Mouse (Mus musculus): Measurements from ENCODE around the gene Hmg20b. TPM values are rescaled to one million over a fixed set of nuclear protein-coding genes. Genes with fewer than 3 reads are reported as not detected.

Gene Hmg20b
- polyA plus RNA-seq, 1 experiment = 49.5 TPM

GRCm38 (mm10) chr10:81300352-81300907, 49.9 kb downstream of the Hmg20b start:
- no peak for TF ChIP-seq POLR2A (IDR thresholded peaks at IDR 0.05; ENCODE audit: borderline replicate concordance, extremely low read depth, insufficient read depth, insufficient read length, poor library complexity, severe bottlenecking)
- no peak for TF ChIP-seq CTCF (IDR thresholded peaks at IDR 0.05; ENCODE audit: borderline replicate concordance, extremely low read depth, insufficient read depth, insufficient read length)
- DNase-seq (ENCODE audit: low read depth) = no peak

GRCm38 (mm10) chr10:81299585-81300351, 50.5 kb downstream of the Hmg20b start:
- no peak for DNase-seq (ENCODE audit: low read depth)
- no peak for TF ChIP-seq POLR2A (IDR thresholded peaks at IDR 0.05; ENCODE audit: borderline replicate concordance, extremely low read depth, insufficient read depth, insufficient read length, poor library complexity, severe bottlenecking)
- TF ChIP-seq CTCF (IDR thresholded peaks at IDR 0.05; ENCODE audit: borderline replicate concordance, extremely low read depth, insufficient read depth, insufficient read length) = no peak

DNA sequence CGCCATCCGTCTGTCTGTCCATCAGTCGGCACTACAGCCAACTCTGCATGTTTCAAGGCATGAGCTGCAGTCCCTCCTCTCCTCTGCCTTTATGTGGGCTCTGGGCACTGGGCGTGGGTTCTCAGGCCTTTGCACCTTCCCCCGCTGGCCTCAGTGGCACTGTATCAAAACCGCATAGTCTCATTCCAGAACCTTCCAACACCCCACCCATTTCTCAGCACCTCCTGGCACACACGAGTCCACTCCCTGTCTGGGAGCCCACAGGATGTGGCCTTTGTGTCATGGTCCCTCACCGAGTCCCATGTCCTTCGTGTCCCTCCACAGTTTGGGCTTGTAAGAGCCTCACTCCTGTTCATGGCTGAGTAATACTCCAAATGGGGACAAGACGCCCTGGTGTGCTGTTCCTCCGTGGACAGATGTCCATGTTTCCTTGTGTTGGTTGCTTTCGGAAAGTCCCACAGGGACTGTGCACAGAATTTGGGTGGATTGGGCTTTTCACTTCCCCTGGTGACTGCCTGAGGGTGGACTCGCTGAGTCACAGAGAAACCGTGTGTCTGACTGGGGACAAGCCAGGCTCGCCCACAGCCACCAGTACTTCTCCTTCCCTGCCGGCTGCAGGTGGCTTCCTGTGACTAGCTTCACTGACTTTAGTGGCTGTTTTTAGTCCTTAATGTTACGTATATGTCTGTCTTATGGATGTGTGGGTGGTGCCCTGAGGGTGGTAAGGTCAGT, 51.7 kb downstream of the Hmg20b start:
- TF ChIP-seq CTCF (IDR thresholded peaks at IDR 0.05; ENCODE audit: borderline replicate concordance, extremely low read depth, insufficient read depth, insufficient read length) = no peak
- no peak for TF ChIP-seq POLR2A (IDR thresholded peaks at IDR 0.05; ENCODE audit: borderline replicate concordance, extremely low read depth, insufficient read depth, insufficient read length, poor library complexity, severe bottlenecking)
- DNase-seq (ENCODE audit: low read depth) = no peak

DNA sequence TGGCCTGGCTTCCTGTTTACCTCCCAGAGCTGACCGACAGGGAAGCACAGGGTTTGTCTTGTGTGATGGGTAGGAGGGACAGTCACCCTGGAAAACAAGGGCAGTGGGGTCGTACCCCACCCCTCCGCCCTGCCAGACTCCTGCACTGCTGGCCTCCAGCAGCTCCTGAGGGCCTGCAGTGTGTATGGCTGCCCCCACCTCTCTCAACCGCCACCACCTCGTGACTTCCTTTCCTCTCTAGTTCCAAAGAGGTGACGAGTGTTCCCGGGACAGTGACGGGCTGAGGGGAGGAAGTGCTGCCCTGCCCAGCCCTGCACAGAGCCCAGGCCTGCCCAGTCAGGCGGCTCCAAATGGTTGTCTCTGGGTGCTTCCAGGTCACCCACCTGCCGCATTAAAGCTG, 52.4 kb downstream of the Hmg20b start:
- TF ChIP-seq POLR2A (IDR thresholded peaks at IDR 0.05; ENCODE audit: borderline replicate concordance, extremely low read depth, insufficient read depth, insufficient read length, poor library complexity, severe bottlenecking) (no peak), CTCF (IDR thresholded peaks at IDR 0.05; ENCODE audit: borderline replicate concordance, extremely low read depth, insufficient read depth, insufficient read length) (no peak)
- no peak for DNase-seq (ENCODE audit: low read depth)

DNA sequence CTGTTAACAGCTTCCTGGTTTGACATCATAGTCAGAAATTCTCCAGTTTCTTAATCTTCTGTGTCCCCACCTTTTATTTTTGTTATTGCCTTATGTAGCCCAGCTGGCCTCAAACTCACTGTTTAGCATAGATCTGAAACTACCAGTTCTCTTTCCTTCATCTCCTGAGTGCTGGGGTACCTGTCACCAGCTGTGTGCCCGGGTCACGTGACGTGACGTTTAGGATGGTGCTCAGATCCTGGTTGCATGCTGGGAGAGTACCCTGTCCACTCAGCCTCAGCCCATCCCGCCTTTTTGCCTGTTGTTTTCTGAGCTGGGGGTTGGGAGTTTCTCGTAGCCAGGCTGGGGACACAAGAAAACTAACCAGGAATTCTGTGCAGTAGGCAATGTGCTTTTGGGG, 53.0 kb downstream of the Hmg20b start:
- no peak for DNase-seq (ENCODE audit: low read depth)
- no peak for TF ChIP-seq POLR2A (IDR thresholded peaks at IDR 0.05; ENCODE audit: borderline replicate concordance, extremely low read depth, insufficient read depth, insufficient read length, poor library complexity, severe bottlenecking)
- no peak for TF ChIP-seq CTCF (IDR thresholded peaks at IDR 0.05; ENCODE audit: borderline replicate concordance, extremely low read depth, insufficient read depth, insufficient read length)

Other genes starting within 250 kb of the Hmg20b start
- 203 and 214 TPM in 2 replicates for gene Map2k2, start 244.6 kb downstream of the Hmg20b start, polyA plus RNA-seq (2012; rRNA removed)
- 9.2 and 12.7 TPM in 2 replicates for gene Zbtb7a, start 215.3 kb downstream of the Hmg20b start, polyA plus RNA-seq (2012; rRNA removed)
- gene Pias4, start 182.6 kb downstream of the Hmg20b start, polyA plus RNA-seq (2012; rRNA removed) = 38.4 and 47.8 TPM in 2 replicates
- 1,504 and 1,952 TPM in 2 replicates for gene Eef2, start 173.8 kb downstream of the Hmg20b start, polyA plus RNA-seq (2012; rRNA removed)
- 82.3 and 88.4 TPM in 2 replicates for gene Dapk3, start 167.5 kb downstream of the Hmg20b start, polyA plus RNA-seq (2012; rRNA removed)
- not detected in 2 replicates for gene 4930442H23Rik, start 166.6 kb downstream of the Hmg20b start, polyA plus RNA-seq (2012; rRNA removed)
- 0.18 and 0.21 TPM in 2 replicates for gene Nmrk2, start 148.4 kb downstream of the Hmg20b start, polyA plus RNA-seq (2012; rRNA removed)
- 134 and 169 TPM in 2 replicates for gene Atcay, start 119.6 kb downstream of the Hmg20b start, polyA plus RNA-seq (2012; rRNA removed)
- gene Zfr2, start 117.3 kb downstream of the Hmg20b start, polyA plus RNA-seq (2012; rRNA removed) = 59.8 and 63.6 TPM in 2 replicates
- gene Matk, start 97.5 kb downstream of the Hmg20b start, polyA plus RNA-seq (2012; rRNA removed) = 30.6 and 31.9 TPM in 2 replicates
- 67.0 and 72.1 TPM in 2 replicates for gene Mrpl54, start 83.5 kb downstream of the Hmg20b start, polyA plus RNA-seq (2012; rRNA removed)
- gene Apba3, start 83.5 kb downstream of the Hmg20b start, polyA plus RNA-seq (2012; rRNA removed) = 45.2 and 47.0 TPM in 2 replicates
- 4.6 and 4.9 TPM in 2 replicates for gene Tjp3, start 58.9 kb downstream of the Hmg20b start, polyA plus RNA-seq (2012; rRNA removed)
- 267 and 268 TPM in 2 replicates for gene Pip5k1c, start 57.5 kb downstream of the Hmg20b start, polyA plus RNA-seq (2012; rRNA removed)
- 41.4 and 44.3 TPM in 2 replicates for gene Cactin, start 29.4 kb downstream of the Hmg20b start, polyA plus RNA-seq (2012; rRNA removed)
- 5.0 and 5.3 TPM in 2 replicates for gene Tbxa2r, start 21.7 kb downstream of the Hmg20b start, polyA plus RNA-seq (2012; rRNA removed)
- 0.05 and 0.16 TPM in 2 replicates for gene Gipc3, start 7.2 kb downstream of the Hmg20b start, polyA plus RNA-seq (2012; rRNA removed)
- gene Mfsd12, start 7.0 kb upstream of the Hmg20b start, polyA plus RNA-seq (2012; rRNA removed) = 13.1 and 15.6 TPM in 2 replicates
- 0.19 and 0.25 TPM in 2 replicates for gene 4930404N11Rik, start 15.3 kb upstream of the Hmg20b start, polyA plus RNA-seq (2012; rRNA removed)
- gene Fzr1, start 28.0 kb upstream of the Hmg20b start, polyA plus RNA-seq (2012; rRNA removed) = 154 and 184 TPM in 2 replicates
- gene Dohh, start 33.9 kb upstream of the Hmg20b start, polyA plus RNA-seq (2012; rRNA removed) = 64.0 and 67.4 TPM in 2 replicates
- 6.8 and 9.6 TPM in 2 replicates for gene Gm48551, start 34.0 kb upstream of the Hmg20b start, polyA plus RNA-seq (2012; rRNA removed)
- gene Gm48552, start 38.5 kb upstream of the Hmg20b start, polyA plus RNA-seq (2012; rRNA removed) = 8.7 and 9.4 TPM in 2 replicates
- gene Smim24, start 42.6 kb upstream of the Hmg20b start, polyA plus RNA-seq (2012; rRNA removed) = 3.0 and 4.2 TPM in 2 replicates
- gene Nfic, start 105.2 kb upstream of the Hmg20b start, polyA plus RNA-seq (2012; rRNA removed) = 9.2 and 16.7 TPM in 2 replicates
- 396 and 427 TPM in 2 replicates for gene Celf5, start 132.2 kb upstream of the Hmg20b start, polyA plus RNA-seq (2012; rRNA removed)
- gene Ncln, start 145.9 kb upstream of the Hmg20b start, polyA plus RNA-seq (2012; rRNA removed) = 152 and 206 TPM in 2 replicates
- 0.54 and 0.59 TPM in 2 replicates for gene S1pr4, start 149.7 kb upstream of the Hmg20b start, polyA plus RNA-seq (2012; rRNA removed)
- 0.95 and 1.1 TPM in 2 replicates for gene Gna15, start 173.7 kb upstream of the Hmg20b start, polyA plus RNA-seq (2012; rRNA removed)
- 110 and 115 TPM in 2 replicates for gene Gna11, start 194.7 kb upstream of the Hmg20b start, polyA plus RNA-seq (2012; rRNA removed)
- 568 and 696 TPM in 2 replicates for gene Aes, start 209.0 kb upstream of the Hmg20b start, polyA plus RNA-seq (2012; rRNA removed)
- gene Tle2, start 224.1 kb upstream of the Hmg20b start, polyA plus RNA-seq (2012; rRNA removed) = 82.1 and 123 TPM in 2 replicates

Measured in brain, embryonic 14.5 days (tissue).